Mouse (Mus musculus): ENCODE data around the gene Kif26a.

- no peak for TF ChIP-seq POLR2A (IDR thresholded peaks at IDR 0.05; ENCODE audit: control insufficient read depth, low read depth, low read length)
- TF ChIP-seq CTCF (IDR thresholded peaks at IDR 0.05; ENCODE audit: control insufficient read depth, insufficient read depth, insufficient replicate concordance, low read depth, low read length) = no peak
These were observed 36.1 kb downstream of the Kif26a start for GRCm38 (mm10) chr12:112181921-112182608.

Data from testis, adult 2 months (tissue).